Mouse (Mus musculus) retina, embryonic 14.5 days (tissue): ENCODE results near the gene Ccdc181.

Experiments
- DNase-seq: peaks from one replicate; pipeline ENCODE4 v3.0.0-alpha.2; 2015; ENCODE audit warnings: low spot score

The Ccdc181 gene

GRCm38 (mm10) chr1:164335435-164335834 is 60.0 kb downstream of the Ccdc181 start:
- DNase-seq, result no peak

GRCm38 (mm10) chr1:164335846-164336245 is 60.5 kb downstream of the Ccdc181 start:
- no peak for DNase-seq
